Mouse (Mus musculus): ENCODE data around the gene Chst5.

GRCm38 (mm10) chr8:111887479-111887878, 22.8 kb downstream of the Chst5 start:
- TF ChIP-seq CTCF (IDR thresholded peaks at IDR 0.05; ENCODE audit: low read depth), result no peak
- 0 out of 2 replicates have a peak, but pooled peaks have one; percentile 10 for TF ChIP-seq EP300 (IDR thresholded peaks at IDR 0.05; ENCODE audit: low read depth)

Measured in liver, postnatal 0 days (tissue).